Mouse (Mus musculus) intestine, postnatal 0 days (tissue): ENCODE results near the gene Etv1. TPM values are rescaled to one million over a fixed set of nuclear protein-coding genes. Genes with fewer than 3 reads are reported as not detected.

Source experiments
- ATAC-seq: fragments of 200-750 bp; cut with Nextera tagmentation; 2 replicates; pipeline ENCODE4 v1.8.0; 2017; ENCODE audit warnings: mild to moderate bottlenecking, moderate TSS enrichment, moderate library complexity
- H3K27ac ChIP-seq: fragments of 300-500 bp; sonication (generic); 2 replicates; pipeline ENCODE4 v1.5.1; 2014; ENCODE audit warnings: mild to moderate bottlenecking, low read depth, low read length, moderate library complexity
- H3K27me3 ChIP-seq: fragments of 300-500 bp; sonication (generic); replicated peaks from 2 replicates; pipeline ENCODE4 v1.6.1; 2014; ENCODE audit warnings: low read length, mixed read lengths; ENCODE audit not compliant: control insufficient read depth, insufficient read depth
- H3K36me3 ChIP-seq: fragments of 300-500 bp; sonication (generic); 2 replicates; pipeline ENCODE4 v1.6.1; 2014; ENCODE audit warnings: mild to moderate bottlenecking, moderate library complexity; ENCODE audit not compliant: control insufficient read depth, insufficient read depth
- H3K4me1 ChIP-seq: fragments of 300-500 bp; sonication (generic); replicated peaks from 2 replicates; pipeline ENCODE4 v1.6.1; 2014; ENCODE audit warnings: antibody characterized with exemption, low read length, mixed read lengths; ENCODE audit not compliant: control insufficient read depth, insufficient read depth
- H3K4me2 ChIP-seq: fragments of 300-500 bp; sonication (generic); replicated peaks from 2 replicates; pipeline ENCODE4 v1.6.1; 2014; ENCODE audit warnings: low read depth, mild to moderate bottlenecking, moderate library complexity
- H3K4me3 ChIP-seq: fragments of 300-500 bp; sonication (generic); 2 replicates; pipeline ENCODE4 v1.5.1; 2014; ENCODE audit warnings: low read depth, low read length
- H3K9ac ChIP-seq: fragments of 300-500 bp; sonication (generic); 2 replicates; pipeline ENCODE4 v1.6.1; 2014; ENCODE audit warnings: mild to moderate bottlenecking, low read depth, low read length
- H3K9me3 ChIP-seq: fragments of 300-500 bp; sonication (generic); 2 replicates; pipeline ENCODE4 v1.6.1; 2016; ENCODE audit warnings: mixed run types; ENCODE audit not compliant: control insufficient read depth
- CTCF ChIP-seq: sonication (generic); IDR thresholded peaks from 2 replicates; pipeline ENCODE4 v1.5.1; 2016; ENCODE audit warnings: low read depth, mild to moderate bottlenecking, control low read depth, antibody characterized with exemption, moderate library complexity
- WGBS: fragments of 180-500 bp; shearing (Covaris S2); extraction: QIAGEN DNeasy Blood & Tissue Kit; methylation state at CpG from one replicate; pipeline ENCODE4 v1.1.7; 2014; 5-methylcytosine and 5-hydroxymethylcytosine counted together
- polyA plus RNA-seq: library from polyadenylated mRNA; unstranded; fragments of >200 nt; fragmentation: Nextera tagmentation; extraction: Ambion mirVana; gene quantifications from 2 replicates; pipeline ENCODE4 v1.2.1, GENCODE M21; 2015

The Etv1 gene
- polyA plus RNA-seq, 1 experiment from 2014 or later = 18.6 TPM

DNA sequence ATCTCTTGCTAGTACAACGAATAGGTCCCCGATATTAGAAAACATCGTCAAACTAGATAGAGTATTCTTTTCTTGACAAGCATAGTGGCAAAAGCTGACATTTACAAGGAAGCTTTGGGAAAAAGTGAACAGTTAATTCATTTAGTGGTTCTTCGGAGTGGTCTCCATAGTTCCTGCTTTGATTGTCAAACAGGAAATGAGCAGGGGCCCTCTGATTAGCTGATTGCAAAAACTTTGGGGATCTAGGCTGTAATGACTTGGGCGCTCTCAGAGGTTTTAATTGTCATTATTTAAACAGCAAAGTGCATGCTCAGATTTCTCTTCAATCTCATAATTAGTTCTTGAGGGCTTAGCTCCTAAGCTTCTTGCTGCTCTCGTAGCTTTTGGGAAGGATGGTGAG, 75.6 kb downstream of the Etv1 start:
- Histone ChIP-seq H3K4me1 (no peaks in the 10 kb centered on the region), H3K9me3 (no peaks in the 10 kb centered on the region), H3K9ac (no peak overlapping the region), H3K36me3 (no peaks in the 10 kb centered on the region), H3K4me3 (no peak overlapping the region), H3K4me2 (no peak overlapping the region), H3K27me3 (no peaks in the 10 kb centered on the region), H3K27ac (no peak overlapping the region)
- ATAC-seq = no peak
- 83% methylated on average over 6 of the region's 6 CpGs for WGBS
- no peak for TF ChIP-seq CTCF

GRCm38 (mm10) chr12:38859675-38860074, 80.5 kb downstream of the Etv1 start:
- Histone ChIP-seq H3K4me1 (no peaks in the 10 kb centered on the region), H3K4me3 (no peak overlapping the region), H3K36me3 (no peaks in the 10 kb centered on the region), H3K27ac (no peak overlapping the region), H3K4me2 (no peak overlapping the region), H3K27me3 (no peaks in the 10 kb centered on the region), H3K9me3 (no peaks in the 10 kb centered on the region), H3K9ac (no peak overlapping the region)
- no peak for TF ChIP-seq CTCF
- no peak for ATAC-seq
- WGBS = 88% methylated on average over 4 of the region's 4 CpGs

DNA sequence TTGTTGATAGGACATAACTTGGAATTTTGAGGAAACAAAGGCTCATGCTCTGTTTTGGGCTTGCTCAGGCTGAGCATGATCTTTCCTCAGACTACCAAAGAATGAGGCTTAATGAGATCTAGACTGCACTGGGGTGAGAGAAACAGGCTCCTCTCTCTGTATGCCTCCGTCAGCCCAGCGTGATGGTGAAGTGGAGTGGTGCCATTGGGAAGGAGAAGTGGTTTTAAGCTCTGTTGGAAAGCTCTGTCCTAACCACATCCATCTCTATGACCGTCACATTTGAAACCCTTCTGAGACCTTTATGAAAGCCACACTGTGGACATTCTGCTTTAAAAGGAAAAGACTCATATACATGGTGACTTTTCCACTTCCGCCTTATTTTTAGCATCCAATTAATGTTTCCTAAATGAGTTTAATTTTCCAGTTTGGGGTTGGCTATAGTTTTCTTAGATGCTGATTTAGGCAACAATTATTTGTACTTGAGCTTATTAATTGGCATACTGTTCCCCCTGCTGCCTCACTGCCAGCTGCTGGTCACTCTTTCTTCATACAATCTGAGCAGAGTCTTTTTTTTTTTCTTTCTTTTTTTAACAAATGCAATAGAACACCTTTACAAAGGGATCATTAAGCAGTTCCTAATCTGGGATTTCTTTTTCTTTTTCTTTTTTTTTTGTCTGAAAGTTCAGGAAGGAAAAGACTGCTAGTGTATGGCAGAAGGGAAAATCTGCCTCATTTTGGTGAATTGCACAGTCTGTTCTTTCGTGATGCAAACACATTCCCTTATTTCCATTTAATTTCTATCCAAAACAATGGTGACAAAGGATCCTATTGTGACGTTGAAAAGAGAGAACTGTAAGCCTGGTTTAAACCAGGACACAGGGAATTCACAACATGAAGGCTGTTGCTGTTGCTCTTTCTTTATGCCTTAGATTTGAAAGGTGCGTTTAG, 81.3 kb downstream of the Etv1 start:
- no peaks in the 10 kb centered on the region for H3K4me1 ChIP-seq
- H3K9me3 ChIP-seq = no peaks in the 10 kb centered on the region
- no peak overlapping the region for H3K27ac ChIP-seq
- WGBS = 83% methylated on average over 7 of the region's 7 CpGs
- no peaks in the 10 kb centered on the region for H3K27me3 ChIP-seq
- H3K4me2 ChIP-seq = no peak overlapping the region
- TF ChIP-seq CTCF = no peak
- H3K36me3 ChIP-seq = no peaks in the 10 kb centered on the region
- ATAC-seq = no peak
- no peak overlapping the region for H3K4me3 ChIP-seq
- no peak overlapping the region for H3K9ac ChIP-seq

- Histone ChIP-seq H3K27me3 (no peaks in the 10 kb centered on the region), H3K27ac (no peak overlapping the region), H3K36me3 (no peaks in the 10 kb centered on the region), H3K4me1 (no peaks in the 10 kb centered on the region), H3K9me3 (no peaks in the 10 kb centered on the region), H3K4me3 (no peak overlapping the region), H3K9ac (no peak overlapping the region), H3K4me2 (no peak overlapping the region)
- no peak for TF ChIP-seq CTCF
- no peak for ATAC-seq
- WGBS = 53% methylated on average over 4 of the region's 4 CpGs
These were observed 84.2 kb downstream of the Etv1 start for GRCm38 (mm10) chr12:38863395-38863794.

- H3K4me2 ChIP-seq = no peak overlapping the region
- TF ChIP-seq CTCF = no peak
- 51% methylated on average over 3 of the region's 3 CpGs for WGBS
- H3K9me3 ChIP-seq = no peaks in the 10 kb centered on the region
- no peaks in the 10 kb centered on the region for H3K36me3 ChIP-seq
- H3K4me1 ChIP-seq = no peaks in the 10 kb centered on the region
- ATAC-seq = no peak
- no peaks in the 10 kb centered on the region for H3K27me3 ChIP-seq
- no peak overlapping the region for H3K4me3 ChIP-seq
- H3K9ac ChIP-seq = no peak overlapping the region
- no peak overlapping the region for H3K27ac ChIP-seq
These were observed 85.0 kb downstream of the Etv1 start for GRCm38 (mm10) chr12:38863982-38864828.

- Histone ChIP-seq H3K27ac (no peak overlapping the region), H3K9me3 (no peaks in the 10 kb centered on the region), H3K4me1 (no peaks in the 10 kb centered on the region), H3K36me3 (no peaks in the 10 kb centered on the region), H3K9ac (no peak overlapping the region), H3K27me3 (no peaks in the 10 kb centered on the region), H3K4me2 (no peak overlapping the region), H3K4me3 (no peak overlapping the region)
- no peak for ATAC-seq
- TF ChIP-seq CTCF = no peak
These were observed 95.4 kb downstream of the Etv1 start for GRCm38 (mm10) chr12:38874470-38874995.
